Comparison of ENCODE assay signal across 10 mouse cellular contexts in the genomic region with DNA sequence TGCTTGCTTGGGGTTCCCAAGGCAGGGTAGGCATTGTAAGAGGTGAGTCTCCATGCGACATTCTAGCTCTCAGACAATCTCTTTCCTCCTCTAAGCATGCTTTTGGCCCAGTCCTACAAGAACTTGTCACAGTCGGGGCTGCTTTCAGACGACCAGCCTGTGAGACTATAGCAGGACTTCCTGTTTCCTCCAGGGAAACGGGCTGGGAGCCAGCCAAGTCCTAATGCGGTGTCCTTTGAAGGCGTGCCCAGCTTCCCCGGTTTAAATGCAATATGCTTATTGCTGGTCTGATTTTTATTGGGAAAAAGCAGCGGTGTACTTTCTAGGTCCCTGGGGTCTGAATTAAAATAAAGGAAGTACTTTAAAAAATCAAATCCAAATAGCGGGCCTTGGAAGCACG.
DNase-seq lines count a peak whose midpoint lies in the region; TF ChIP-seq lines count a peak whose summit lies in the region.
"Had no signal": no experiment of that assay in that cellular context is flagged by ENCODE, and none has a peak within 500 bp of the region (broad histone marks: within the 10 kb centered on the region; RNA-seq: fewer than 3 reads in every experiment).

No protein-coding gene starts in this region.

- peak in 1 of 2 experiments; percentile 22 for DNase-seq in layer of hippocampus, adult 2 months (ENCODE audit: low spot score in 2 of 2)
- DNase-seq in layer of hippocampus, adult 9-10 months (ENCODE audit: low spot score): no peak
- DNase-seq in adrenal gland, postnatal 10 days: peak; percentile 82
- DNase-seq in gastrocnemius, postnatal 10 days: peak; percentile 52
- DNase-seq in kidney, adult 8-10 months: peak; percentile 57 to 71
- DNase-seq in lung, postnatal 14 days: peak; percentile 85
- no peak for DNase-seq in urinary bladder, postnatal 4 days (ENCODE audit: low spot score in 2 of 2)
- no peak for DNase-seq in thymus, postnatal 4 days
- DNase-seq: liver, embryonic 13.5 days had no signal

- TF ChIP-seq CTCF in layer of hippocampus, adult 2 months (conservative IDR thresholded peaks at IDR 0.05): no peak

- H3K4me3 ChIP-seq in layer of hippocampus, adult 2 months: no peak overlapping the region
- H3K4me3 ChIP-seq: erythroblast, embryonic 14.5 days; liver, embryonic 13.5 days had no signal

- 0 out of 2 replicates have a peak overlapping the region, but pooled peaks have one; percentile 21 for H3K27ac ChIP-seq in layer of hippocampus, adult 2 months
- H3K27ac ChIP-seq: liver, embryonic 13.5 days had no signal

Comparison
In these comparisons a context has a peak if more than half of its experiments do, and no peak if none do; other contexts are left out.
1. DNase-seq: peak in adrenal gland, postnatal 10 days (single experiment), gastrocnemius, postnatal 10 days (single experiment), kidney, adult 8-10 months (2 of 2) and lung, postnatal 14 days (single experiment); none in layer of hippocampus, adult 9-10 months (single experiment), urinary bladder, postnatal 4 days (0 of 2) and thymus, postnatal 4 days (single experiment).